Mouse (Mus musculus) midbrain, embryonic 12.5 days (tissue): ENCODE data around the gene Hist1h2bf. TPM values are rescaled to one million over a fixed set of nuclear protein-coding genes. Genes with fewer than 3 reads are reported as not detected.
"Not testable (repeated sequence)": the region's sequence is repeated elsewhere in the genome, so short reads cannot be mapped to it uniquely, and the experiment has no call there.

Source experiments
- ATAC-seq: fragments of 200-750 bp; cut with Nextera tagmentation; 2 replicates; pipeline ENCODE4 v1.8.0; 2017; ENCODE audit warnings: low read depth, moderate TSS enrichment, moderate library complexity; ENCODE audit not compliant: low FRiP score
- H3K27ac ChIP-seq: fragments of 300-500 bp; sonication (generic); replicated peaks from 2 replicates; pipeline ENCODE4 v1.5.1; 2016; ENCODE audit warnings: mild to moderate bottlenecking
- H3K27me3 ChIP-seq: fragments of 300-500 bp; sonication (generic); 2 replicates; pipeline ENCODE4 v1.6.1; 2016; ENCODE audit warnings: mild to moderate bottlenecking
- H3K36me3 ChIP-seq: fragments of 300-500 bp; sonication (generic); 2 replicates; pipeline ENCODE4 v1.6.1; 2016
- H3K4me1 ChIP-seq: fragments of 300-500 bp; sonication (generic); 2 replicates; pipeline ENCODE4 v1.6.1; 2016
- H3K4me2 ChIP-seq: fragments of 300-500 bp; sonication (generic); replicated peaks from 2 replicates; pipeline ENCODE4 v1.6.1; 2016; ENCODE audit warnings: mild to moderate bottlenecking, moderate library complexity
- H3K4me3 ChIP-seq: fragments of 300-500 bp; sonication (generic); 2 replicates; pipeline ENCODE4 v1.5.1; 2016; ENCODE audit warnings: mild to moderate bottlenecking
- H3K9ac ChIP-seq: fragments of 300-500 bp; sonication (generic); replicated peaks from 2 replicates; pipeline ENCODE4 v1.6.1; 2016; ENCODE audit warnings: mild to moderate bottlenecking, moderate library complexity
- H3K9me3 ChIP-seq: fragments of 300-500 bp; sonication (generic); 2 replicates; pipeline ENCODE4 v1.6.1; 2016; ENCODE audit warnings: mild to moderate bottlenecking
- WGBS: fragments of 180-500 bp; shearing (Covaris S2); methylation state at CpG from one replicate; pipeline ENCODE4 v1.1.7; 2016; 5-methylcytosine and 5-hydroxymethylcytosine counted together
- polyA plus RNA-seq: library from polyadenylated mRNA; unstranded; fragments of >200 nt; fragmentation: Nextera tagmentation; extraction: Ambion mirVana; gene quantifications from 2 replicates; pipeline ENCODE4 v1.2.1, GENCODE M21; 2016

The Hist1h2bf gene
- polyA plus RNA-seq, 1 experiment from 2014 or later: 4.5 TPM

DNA sequence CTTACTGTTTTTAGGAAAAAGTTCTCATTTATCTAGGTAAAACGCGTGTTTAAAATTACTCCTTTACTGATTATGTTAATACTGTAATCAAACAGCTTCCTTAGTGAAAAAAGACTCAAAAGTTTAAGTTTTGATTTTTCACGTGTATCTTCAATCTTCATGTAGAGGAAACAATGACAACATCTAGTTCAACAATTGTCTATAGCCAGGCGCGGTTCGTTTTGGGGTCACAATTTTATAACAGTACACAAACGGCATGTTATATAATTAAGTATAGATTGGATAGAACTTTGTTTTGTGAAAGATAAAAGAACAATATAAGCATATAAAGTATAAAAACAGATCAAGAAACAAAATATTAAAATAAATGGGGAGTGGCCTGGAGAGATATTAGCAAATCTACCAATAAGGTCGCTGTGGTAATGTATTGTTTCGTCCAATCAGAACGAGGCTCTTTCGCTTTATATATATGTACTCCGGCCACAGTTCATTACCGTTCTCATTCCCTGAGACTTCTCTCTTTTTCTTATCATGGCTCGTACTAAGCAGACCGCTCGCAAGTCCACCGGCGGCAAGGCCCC is 1.4 kb upstream of the Hist1h2bf start, which contains the start of gene Hist1h3d:
Gene Hist1h3d, plus strand, starts transcription at position 493 of the 581 bp plus-strand sequence.
- Histone ChIP-seq H3K27ac (peak within 1 kb of the TSS; percentile 87), H3K4me1 (peaks cover 29% of the 10 kb centered on the region), H3K4me2 (peak within 1 kb of the TSS; percentile 66), H3K9ac (peak within 1 kb of the TSS; percentile 75), H3K4me3 (peak within 1 kb of the TSS; percentile 47), H3K9me3 (no peaks in the 10 kb centered on the region), H3K36me3 (no peaks in the 10 kb centered on the region), H3K27me3 (no peaks in the 10 kb centered on the region)
- ATAC-seq: peak; percentile 59
- WGBS: under 1% methylated on average over 18 of the region's 18 CpGs

DNA sequence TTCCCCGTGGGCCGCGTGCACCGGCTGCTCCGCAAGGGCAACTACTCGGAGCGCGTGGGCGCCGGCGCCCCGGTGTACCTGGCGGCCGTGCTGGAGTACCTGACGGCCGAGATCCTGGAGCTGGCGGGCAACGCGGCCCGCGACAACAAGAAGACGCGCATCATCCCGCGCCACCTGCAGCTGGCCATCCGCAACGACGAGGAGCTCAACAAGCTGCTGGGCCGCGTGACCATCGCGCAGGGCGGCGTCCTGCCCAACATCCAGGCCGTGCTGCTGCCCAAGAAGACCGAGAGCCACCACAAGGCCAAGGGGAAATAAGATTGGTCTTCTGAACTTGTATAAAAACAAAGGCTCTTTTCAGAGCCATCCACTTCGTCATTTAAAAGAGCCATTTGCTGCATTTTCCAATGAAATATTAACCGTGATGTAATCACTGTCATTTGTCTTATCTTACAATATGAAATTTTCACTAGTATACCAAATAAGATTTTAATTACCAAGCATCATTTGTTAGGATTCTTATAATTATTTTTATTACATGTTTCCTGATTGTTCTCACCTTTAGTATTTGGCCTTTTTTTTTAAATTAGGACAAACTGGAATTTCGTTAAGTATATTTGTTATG is 662 bp upstream of the Hist1h2bf start:
- H3K36me3 ChIP-seq, ATAC-seq, H3K27me3 ChIP-seq, H3K9me3 ChIP-seq: not testable (repeated sequence)
- Histone ChIP-seq H3K9ac (0 out of 2 replicates have a peak overlapping the region, but pooled peaks have one; percentile 46), H3K4me3 (peak overlapping the region; percentile 47), H3K27ac (peak overlapping the region; percentile 87), H3K4me2 (peak overlapping the region; percentile 68), H3K4me1 (peaks cover 32% of the 10 kb centered on the region)
- WGBS: under 1% methylated on average over 10 of the region's 39 CpGs

DNA sequence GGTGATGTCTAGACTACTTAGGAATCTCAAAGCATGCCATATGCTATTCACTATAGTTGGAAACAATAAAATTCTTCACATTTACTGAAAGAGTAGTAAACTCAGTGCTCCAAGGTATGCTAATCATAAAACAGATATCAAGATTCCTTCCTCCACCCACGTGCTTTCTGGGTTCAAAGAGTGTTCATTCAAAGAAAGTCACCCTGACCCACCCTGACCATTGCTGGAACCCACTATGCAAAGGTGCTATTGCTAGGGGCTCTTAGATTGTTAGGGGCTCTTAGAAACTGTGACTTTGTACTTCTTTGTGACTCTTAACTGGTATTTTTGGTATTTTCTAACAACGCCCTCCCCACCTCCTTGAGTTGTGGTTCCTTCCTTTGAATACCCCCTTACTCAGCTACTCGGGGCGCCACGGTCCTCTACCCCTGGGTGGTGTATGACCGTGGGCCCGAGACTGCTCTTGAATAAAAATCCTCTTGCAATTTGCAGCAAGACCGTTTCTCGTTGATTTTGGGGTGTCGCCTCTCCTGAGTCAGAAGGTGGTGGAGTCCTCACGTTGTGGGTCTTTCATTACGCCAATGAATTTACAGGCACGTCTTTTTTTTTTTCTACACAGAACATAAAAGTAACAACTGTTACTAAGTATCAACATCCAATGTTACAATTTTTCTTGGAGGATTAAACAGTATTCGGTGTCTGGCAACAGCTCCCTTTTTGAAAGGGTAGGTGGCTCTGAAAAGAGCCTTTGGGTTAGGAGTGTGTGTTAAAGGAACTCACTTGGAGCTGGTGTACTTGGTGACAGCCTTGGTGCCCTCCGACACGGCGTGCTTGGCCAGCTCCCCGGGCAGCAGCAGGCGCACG is 730 bp downstream of the Hist1h2bf start:
- peak overlapping the region; percentile 16; the same call in 1 of the 2 replicates for H3K9ac ChIP-seq
- peaks cover 32% of the 10 kb centered on the region for H3K4me1 ChIP-seq
- H3K4me3 ChIP-seq: peak overlapping the region; percentile 45
- H3K27me3 ChIP-seq, H3K9me3 ChIP-seq, ATAC-seq, H3K36me3 ChIP-seq: not testable (repeated sequence)
- whole genome bisulfite sequencing: 9% methylated on average over 20 of the region's 20 CpGs
- peak overlapping the region; percentile 96 for H3K27ac ChIP-seq
- H3K4me2 ChIP-seq: peak overlapping the region; percentile 68

DNA sequence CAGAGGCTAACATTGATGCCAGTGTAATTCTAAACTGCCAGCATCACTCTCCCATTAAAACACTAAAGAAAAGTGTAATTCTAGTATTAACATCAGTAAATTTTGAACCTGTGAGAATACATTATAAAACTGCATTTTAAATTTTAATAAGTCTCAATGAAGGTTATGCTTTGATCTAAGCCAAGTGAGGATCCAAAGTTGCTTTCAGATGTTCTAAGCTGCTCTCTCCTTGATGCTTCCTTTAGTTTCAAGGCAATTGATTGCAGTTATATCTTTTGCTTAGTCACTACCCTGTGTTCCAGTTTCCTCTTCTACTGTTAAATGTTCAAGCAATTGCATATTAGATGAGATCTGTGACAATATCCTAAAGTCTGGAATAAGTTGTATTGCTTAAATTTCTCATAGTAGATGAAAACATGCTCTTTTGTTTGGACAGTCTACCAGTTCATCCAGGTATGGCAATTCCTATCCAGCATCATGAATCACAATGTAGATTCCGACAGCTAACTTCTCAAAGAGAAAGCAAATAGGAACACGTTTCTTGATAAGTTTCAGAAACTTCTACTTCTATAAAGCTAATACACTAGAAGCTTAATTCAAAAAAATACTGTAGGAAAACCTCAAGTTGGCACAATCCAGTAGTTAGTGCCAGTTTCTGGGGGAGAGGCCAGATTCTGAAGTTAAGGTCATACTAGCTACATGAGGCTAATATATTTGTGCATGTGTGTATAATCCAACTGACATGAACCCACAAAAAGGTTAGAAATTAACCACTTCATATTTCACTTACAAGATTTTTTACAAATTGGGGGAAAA is 1.6 kb downstream of the Hist1h2bf start:
- H3K4me2 ChIP-seq: peak overlapping the region; percentile 68
- peaks cover 32% of the 10 kb centered on the region for H3K4me1 ChIP-seq
- no peaks in the 10 kb centered on the region for H3K36me3 ChIP-seq
- H3K27me3 ChIP-seq: no peaks in the 10 kb centered on the region
- H3K4me3 ChIP-seq: peak overlapping the region; percentile 45
- H3K9ac ChIP-seq: peak overlapping the region; percentile 72
- WGBS: 35% methylated on average over 2 of the region's 2 CpGs
- no peak for ATAC-seq
- peak overlapping the region; percentile 96 for H3K27ac ChIP-seq
- no peaks in the 10 kb centered on the region for H3K9me3 ChIP-seq

DNA sequence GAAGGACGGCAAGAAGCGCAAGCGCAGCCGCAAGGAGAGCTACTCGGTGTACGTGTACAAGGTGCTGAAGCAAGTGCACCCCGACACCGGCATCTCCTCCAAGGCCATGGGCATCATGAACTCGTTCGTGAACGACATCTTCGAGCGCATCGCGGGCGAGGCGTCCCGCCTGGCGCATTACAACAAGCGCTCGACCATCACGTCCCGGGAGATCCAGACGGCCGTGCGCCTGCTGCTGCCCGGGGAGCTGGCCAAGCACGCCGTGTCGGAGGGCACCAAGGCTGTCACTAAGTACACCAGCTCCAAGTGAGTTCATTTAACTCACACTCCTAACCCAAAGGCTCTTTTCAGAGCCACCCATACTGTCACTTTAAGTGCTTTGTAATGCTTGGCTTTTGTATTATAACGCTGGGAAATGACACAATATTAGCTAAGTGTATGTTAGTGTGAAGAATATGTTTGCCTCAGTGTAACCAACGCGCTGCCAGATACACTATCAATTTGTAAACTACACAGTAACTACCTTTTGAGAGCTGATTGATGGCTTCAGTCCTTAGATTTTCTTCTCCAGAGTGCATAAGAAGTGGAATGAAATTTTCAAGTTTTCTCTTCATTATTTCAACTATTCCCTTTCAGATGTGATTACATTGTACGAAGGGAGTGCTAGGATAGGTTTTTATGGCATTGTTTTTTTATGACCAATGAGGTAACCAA is 2.3 kb downstream of the Hist1h2bf start:
- not testable (repeated sequence) for H3K9me3 ChIP-seq, H3K27me3 ChIP-seq, ATAC-seq, H3K36me3 ChIP-seq
- H3K27ac ChIP-seq: peak overlapping the region; percentile 96
- under 1% methylated on average over 17 of the region's 34 CpGs for WGBS
- peak overlapping the region; percentile 68 for H3K4me2 ChIP-seq
- H3K9ac ChIP-seq: peak overlapping the region; percentile 72
- H3K4me1 ChIP-seq: peaks cover 26% of the 10 kb centered on the region
- H3K4me3 ChIP-seq: peak overlapping the region; percentile 45

DNA sequence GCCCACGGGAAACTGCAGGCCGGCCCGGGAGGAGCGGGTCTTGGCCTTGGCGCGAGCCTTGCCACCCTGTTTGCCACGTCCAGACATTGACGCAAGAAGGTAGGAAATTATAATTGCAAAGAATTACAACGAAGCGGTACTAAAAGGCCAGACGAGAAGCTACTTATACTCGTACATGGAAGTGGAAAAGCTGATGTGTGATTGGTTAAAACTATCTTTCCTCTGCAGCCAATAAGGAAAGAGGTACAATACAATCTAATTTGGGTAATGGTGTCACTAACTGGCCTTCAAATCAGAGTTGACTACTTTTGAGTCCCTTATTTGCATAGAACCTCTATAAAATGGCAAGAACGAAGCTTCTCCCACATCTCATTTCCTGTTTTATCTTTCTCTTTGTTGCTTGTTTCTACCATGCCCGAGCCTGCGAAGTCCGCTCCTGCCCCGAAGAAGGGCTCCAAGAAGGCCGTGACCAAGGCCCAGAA is 2.9 kb downstream of the Hist1h2bf start, which contains the start of the genes Hist1h2ae and Hist1h2bg:
Gene Hist1h2ae, minus strand, starts transcription at position 199 of the 482 bp plus-strand sequence.
Gene Hist1h2bg, plus strand, starts transcription at position 375 of the 482 bp plus-strand sequence.
- Histone ChIP-seq H3K4me1 (peaks cover 20% of the 10 kb centered on the region), H3K9ac (peak within 1 kb of the TSS; percentile 72), H3K4me2 (peak within 1 kb of the TSS; percentile 68), H3K4me3 (peak within 1 kb of the TSS; percentile 45), H3K36me3 (no peaks in the 10 kb centered on the region), H3K27me3 (no peaks in the 10 kb centered on the region), H3K9me3 (no peaks in the 10 kb centered on the region), H3K27ac (peak within 1 kb of the TSS; percentile 96)
- 0% methylated on average over 18 of the region's 18 CpGs for WGBS
- ATAC-seq: peak; percentile 91

DNA sequence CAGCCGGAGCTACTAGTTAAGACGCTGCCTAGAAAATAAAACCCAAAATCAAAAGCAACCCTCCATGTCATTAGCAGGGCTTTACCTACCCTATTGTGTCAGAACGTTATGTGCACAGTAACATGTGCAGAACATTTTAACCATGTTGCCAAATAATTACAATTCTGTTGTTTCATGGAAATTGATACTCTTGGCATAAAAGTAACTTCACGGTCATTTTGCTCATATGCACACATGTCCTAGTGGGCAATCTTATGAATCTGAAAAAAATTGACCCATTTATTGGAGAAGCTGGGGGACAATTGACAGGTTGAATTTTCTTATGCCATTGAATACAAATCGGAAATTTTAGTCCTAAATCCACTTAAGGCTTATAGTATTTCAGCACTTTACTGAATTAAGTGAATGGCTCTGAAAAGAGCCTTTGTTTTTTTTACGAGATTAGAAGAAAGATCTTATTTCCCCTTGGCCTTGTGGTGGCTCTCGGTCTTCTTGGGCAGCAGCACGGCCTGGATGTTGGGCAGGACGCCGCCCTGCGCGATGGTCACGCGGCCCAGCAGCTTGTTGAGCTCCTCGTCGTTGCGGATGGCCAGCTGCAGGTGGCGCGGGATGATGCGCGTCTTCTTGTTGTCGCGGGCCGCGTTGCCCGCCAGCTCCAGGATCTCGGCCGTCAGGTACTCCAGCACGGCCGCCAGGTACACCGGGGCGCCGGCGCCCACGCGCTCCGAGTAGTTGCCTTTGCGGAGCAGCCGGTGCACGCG is 3.6 kb downstream of the Hist1h2bf start:
- Histone ChIP-seq H3K27ac (peak overlapping the region; percentile 96), H3K9ac (peak overlapping the region; percentile 50), H3K4me1 (peaks cover 19% of the 10 kb centered on the region), H3K4me2 (peak overlapping the region; percentile 68), H3K4me3 (peak overlapping the region; percentile 42)
- not testable (repeated sequence) for H3K27me3 ChIP-seq, H3K9me3 ChIP-seq, H3K36me3 ChIP-seq, ATAC-seq
- whole genome bisulfite sequencing: 2% methylated on average over 21 of the region's 41 CpGs

DNA sequence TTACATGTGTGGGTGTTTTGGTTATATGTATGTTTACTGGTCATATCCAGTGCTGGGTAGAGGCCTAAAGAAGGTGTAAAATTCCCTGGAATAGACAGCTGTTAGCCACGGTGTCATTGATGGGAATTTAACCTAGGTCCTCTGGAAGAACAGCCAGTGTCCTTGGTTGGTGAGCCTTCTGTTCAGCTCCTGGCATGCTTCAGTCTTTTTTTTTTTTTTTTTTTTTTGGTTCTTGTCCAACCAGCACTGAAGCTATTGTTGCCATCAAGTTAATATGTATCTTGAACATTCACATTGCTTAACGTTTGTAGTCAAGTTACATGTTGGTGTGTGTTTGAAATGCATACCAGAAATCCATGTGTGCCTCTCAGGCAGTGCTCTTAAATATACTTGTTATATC is 9.5 kb downstream of the Hist1h2bf start:
- H3K4me1 ChIP-seq: 0 out of 2 replicates have a peak, but pooled peaks cover 2% of the 10 kb centered on the region
- H3K4me2 ChIP-seq: no peak overlapping the region
- peak overlapping the region; percentile 98; the same call in 1 of the 2 replicates for H3K27ac ChIP-seq
- ATAC-seq: no peak
- H3K9ac ChIP-seq: no peak overlapping the region
- no peaks in the 10 kb centered on the region for H3K27me3 ChIP-seq
- no peaks in the 10 kb centered on the region for H3K9me3 ChIP-seq
- H3K4me3 ChIP-seq: no peak overlapping the region
- 96% methylated on average over 2 of the region's 2 CpGs for WGBS
- H3K36me3 ChIP-seq: no peaks in the 10 kb centered on the region

DNA sequence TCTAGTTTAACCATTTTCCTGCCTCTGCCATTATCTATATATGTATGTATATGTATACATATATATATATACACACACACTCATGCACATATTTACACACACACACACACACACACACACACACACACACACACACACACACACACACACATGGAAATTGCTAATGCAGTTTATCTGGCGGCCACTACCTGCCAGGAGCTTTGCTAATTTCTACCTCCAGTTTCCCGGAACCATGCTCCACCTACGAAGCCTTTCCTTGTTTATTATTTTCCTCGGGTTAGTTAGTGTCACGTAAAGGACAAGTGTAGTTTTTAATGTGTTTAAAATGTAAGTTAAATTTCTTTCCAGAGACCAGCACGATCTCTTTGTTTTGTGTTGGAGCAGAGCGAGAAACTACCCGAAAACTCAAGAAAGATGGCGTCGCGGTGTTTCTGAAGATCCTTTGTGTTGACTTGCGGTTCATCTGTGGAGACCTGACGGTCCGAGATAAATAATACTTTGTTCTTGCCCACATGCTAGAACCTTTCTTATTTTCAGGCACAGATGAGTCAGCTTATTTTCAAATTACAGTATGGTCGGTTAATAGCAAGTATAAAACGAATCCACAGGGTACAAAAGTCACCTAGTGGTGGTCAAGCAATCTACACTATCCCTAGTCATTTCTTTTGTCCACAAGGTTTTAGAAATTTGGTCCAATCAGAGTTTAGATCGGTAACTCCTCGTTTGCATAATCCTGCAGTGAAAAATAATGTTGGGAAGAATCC is 11.1 kb downstream of the Hist1h2bf start:
- H3K9ac ChIP-seq: peak overlapping the region; percentile 56
- peak overlapping the region; percentile 98 for H3K27ac ChIP-seq
- H3K4me3 ChIP-seq: peak overlapping the region; percentile 46
- H3K9me3 ChIP-seq: no peaks in the 10 kb centered on the region
- H3K4me1 ChIP-seq: 0 out of 2 replicates have a peak, but pooled peaks cover 2% of the 10 kb centered on the region
- WGBS: 2% methylated on average over 18 of the region's 18 CpGs
- peak; percentile 46; the same call in 1 of the 2 replicates for ATAC-seq
- no peaks in the 10 kb centered on the region for H3K36me3 ChIP-seq
- no peaks in the 10 kb centered on the region for H3K27me3 ChIP-seq
- H3K4me2 ChIP-seq: peak overlapping the region; percentile 78
